Mouse (Mus musculus) MEL (cell line): ENCODE measurements at regions not wholly inside any gene's neighbourhood (a gene's known extent, or its start where the extent isn't known, plus 50 kb on each side); places are given as distances from the start of the nearest gene placed in this dataset.

ENCODE experiments used
- DNase-seq: peaks from one replicate; pipeline ENCODE4 v3.0.0; 2011; ENCODE audit warnings: low read depth, low spot score
- H3K27ac ChIP-seq: 2 replicates; pipeline ENCODE4 v1.5.1; 2012; ENCODE audit warnings: low read depth, mild to moderate bottlenecking, control low read depth, low read length, moderate library complexity; ENCODE audit not compliant: control insufficient read depth
- H3K27me3 ChIP-seq, 2 experiments: fragments of 150-350 bp in 1 of 2; sonication (generic) in 1 of 2; 2 replicates each; pipeline ENCODE4 v1.6.1; 2012; ENCODE audit warnings: low read length in 2 of 2, mild to moderate bottlenecking in 2 of 2, improper control_type of control experiment in 1 of 2, moderate library complexity in 1 of 2; ENCODE audit not compliant: insufficient read depth in 2 of 2, control insufficient read depth in 1 of 2
- H3K36me3 ChIP-seq, 2 experiments: 2 replicates each; pipeline ENCODE4 v1.6.1; 2012 to 2014; ENCODE audit warnings: low read length in 2 of 2, improper control_type of control experiment in 1 of 2, inconsistent platforms in 1 of 2, mild to moderate bottlenecking in 1 of 2; ENCODE audit not compliant: insufficient read depth in 2 of 2, control insufficient read depth in 1 of 2
- H3K4me1 ChIP-seq, 2 experiments: fragments of 150-350 bp in 1 of 2; sonication (generic) in 1 of 2; 2 replicates each; pipeline ENCODE4 v1.6.1; 2012; ENCODE audit warnings: low read length in 2 of 2, improper control_type of control experiment in 1 of 2, mild to moderate bottlenecking in 1 of 2; ENCODE audit not compliant: insufficient read depth in 2 of 2, control insufficient read depth in 1 of 2
- H3K4me3 ChIP-seq, 2 experiments: fragments of 150-350 bp in 1 of 2; sonication (generic) in 1 of 2; 2 replicates each; pipeline ENCODE4 v1.5.1; 2012; ENCODE audit warnings: low read depth in 2 of 2, low read length in 2 of 2, mild to moderate bottlenecking in 2 of 2, moderate library complexity in 2 of 2, control low read depth in 1 of 2, improper control_type of control experiment in 1 of 2; ENCODE audit not compliant: control insufficient read depth in 1 of 2, insufficient read depth in 1 of 2
- H3K79me2 ChIP-seq: 2 replicates; pipeline ENCODE4 v1.6.1; 2012; ENCODE audit warnings: mild to moderate bottlenecking, low read length, moderate library complexity; ENCODE audit not compliant: control insufficient read depth, poor library complexity, insufficient read depth
- H3K9ac ChIP-seq: 2 replicates; pipeline ENCODE4 v1.6.1; 2012; ENCODE audit warnings: low read depth, mild to moderate bottlenecking, control low read depth, low read length, moderate library complexity; ENCODE audit not compliant: control insufficient read depth, poor library complexity, severe bottlenecking
- H3K9me3 ChIP-seq: fragments of 150-350 bp; sonication (generic); replicated peaks from 2 replicates; pipeline ENCODE4 v1.6.1; 2012; ENCODE audit warnings: mild to moderate bottlenecking, low read length, improper control_type of control experiment, moderate library complexity; ENCODE audit not compliant: insufficient read depth
- CHD2 ChIP-seq: IDR thresholded peaks from 2 replicates; pipeline ENCODE4 v1.6.1; 2011; ENCODE audit warnings: low read length, improper control_type of control experiment
- CTCF ChIP-seq, 3 experiments: IDR thresholded peaks in 2 of 3; conservative IDR thresholded peaks in 1 of 3; 2 replicates each; pipeline ENCODE4 v1.5.1; 2011 to 2012; ENCODE audit warnings: low read length in 3 of 3, low read depth in 2 of 3, mild to moderate bottlenecking in 2 of 3, improper control_type of control experiment in 1 of 3, inconsistent platforms in 1 of 3, mixed read lengths in 1 of 3, moderate library complexity in 1 of 3; ENCODE audit not compliant: control insufficient read depth in 1 of 3, insufficient read depth in 1 of 3, poor library complexity in 1 of 3, severe bottlenecking in 1 of 3
- JUND ChIP-seq: IDR thresholded peaks from 2 replicates; pipeline ENCODE4 v1.6.1; 2011; ENCODE audit warnings: low read depth, mild to moderate bottlenecking, improper control_type of control experiment, low read length
- KAT2A ChIP-seq: conservative IDR thresholded peaks from 2 replicates; pipeline ENCODE4 v1.6.1; 2012; ENCODE audit warnings: low read depth, low read length, improper control_type of control experiment, inconsistent platforms
- MAX ChIP-seq: IDR thresholded peaks from 2 replicates; pipeline ENCODE4 v1.6.1; 2011; ENCODE audit warnings: low read length, improper control_type of control experiment
- MAZ ChIP-seq: IDR thresholded peaks from 2 replicates; pipeline ENCODE4 v1.6.1; 2012; ENCODE audit warnings: low read depth, mild to moderate bottlenecking, inconsistent platforms, low read length, improper control_type of control experiment
- MYC ChIP-seq: IDR thresholded peaks from 2 replicates; pipeline ENCODE4 v1.6.1; 2011; ENCODE audit warnings: low read depth, mild to moderate bottlenecking, low read length, improper control_type of control experiment, moderate library complexity
- NELFE ChIP-seq: IDR thresholded peaks from 2 replicates; pipeline ENCODE4 v1.6.1; 2011; ENCODE audit warnings: low read depth, low read length, improper control_type of control experiment
- NRF1 ChIP-seq: IDR thresholded peaks from 2 replicates; pipeline ENCODE4 v1.6.1; 2014; ENCODE audit warnings: low read depth, mild to moderate bottlenecking, inconsistent platforms, low read length, improper control_type of control experiment, moderate library complexity; ENCODE audit not compliant: poor library complexity, insufficient read depth, severe bottlenecking
- RCOR1 ChIP-seq: IDR thresholded peaks from 2 replicates; pipeline ENCODE4 v1.6.1; 2012; ENCODE audit warnings: low read depth, mild to moderate bottlenecking, inconsistent platforms, low read length, improper control_type of control experiment
- TBP ChIP-seq: IDR thresholded peaks from 2 replicates; pipeline ENCODE4 v1.8.0; 2011; ENCODE audit warnings: low read depth, low read length, improper control_type of control experiment
- UBTF ChIP-seq: IDR thresholded peaks from 2 replicates; pipeline ENCODE4 v1.6.1; 2012; ENCODE audit warnings: low read depth, mild to moderate bottlenecking, inconsistent platforms, low read length, improper control_type of control experiment, moderate library complexity, borderline replicate concordance; ENCODE audit not compliant: insufficient read depth
- USF2 ChIP-seq, 2 experiments: IDR thresholded peaks; 2 replicates each; pipeline ENCODE4 v1.6.1; 2011 to 2012; ENCODE audit warnings: improper control_type of control experiment in 2 of 2, low read length in 2 of 2, borderline replicate concordance in 1 of 2, inconsistent platforms in 1 of 2, low read depth in 1 of 2, mild to moderate bottlenecking in 1 of 2; ENCODE audit not compliant: insufficient read depth in 1 of 2
- ZC3H11A ChIP-seq: IDR thresholded peaks from 2 replicates; pipeline ENCODE4 v1.6.1; 2012; ENCODE audit warnings: low read depth, mild to moderate bottlenecking, inconsistent platforms, low read length, improper control_type of control experiment
- ZNF384 ChIP-seq: IDR thresholded peaks from 2 replicates; pipeline ENCODE4 v1.6.1; 2012; ENCODE audit warnings: low read depth, mild to moderate bottlenecking, inconsistent platforms, low read length, improper control_type of control experiment

- Histone ChIP-seq H3K79me2 (no peaks in the 10 kb centered on the region; the same call in 1 of the 2 replicates), H3K36me3 (no peaks in the 10 kb centered on the region), H3K9me3 (no peaks in the 10 kb centered on the region), H3K4me1 (no peaks in the 10 kb centered on the region), H3K27ac (no peak overlapping the region), H3K9ac (no peak overlapping the region), H3K27me3 (no peaks in the 10 kb centered on the region), H3K4me3 (no peak overlapping the region)
- no peak for DNase-seq
- no peak for TF ChIP-seq NELFE
- TF ChIP-seq NRF1 = no peak
- no peak for TF ChIP-seq MAZ
- TF ChIP-seq TBP = no peak
- no peak for TF ChIP-seq ZC3H11A
- no peak for TF ChIP-seq MAX
- TF ChIP-seq JUND = no peak
- no peak for TF ChIP-seq CHD2
- TF ChIP-seq CTCF (IDR thresholded peaks at IDR 0.05 in 2 of 3, conservative IDR thresholded peaks at IDR 0.05 in 1 of 3; ENCODE audit: control insufficient read depth in 1 of 3, insufficient read depth in 1 of 3, low read depth in 2 of 3, low read length in 3 of 3, poor library complexity in 1 of 3, severe bottlenecking in 1 of 3) = no peak
- no peak for TF ChIP-seq RCOR1
- TF ChIP-seq KAT2A = no peak
- TF ChIP-seq UBTF = no peak
These were observed 95.7 kb upstream of the Pdzrn3 start for GRCm38 (mm10) chr6:101473257-101473925.

- no peaks in the 10 kb centered on the region for H3K27me3 ChIP-seq
- TF ChIP-seq USF2 (IDR thresholded peaks at IDR 0.05; ENCODE audit: borderline replicate concordance in 1 of 2, insufficient read depth in 1 of 2, low read depth in 1 of 2, low read length in 2 of 2) (no peak), ZNF384 (no peak), MYC (no peak), MAZ (no peak)
- TF ChIP-seq, all 39 proteins: peak for 0
- no peak for DNase-seq
- no peak overlapping the region for H3K9ac ChIP-seq
- no peaks in the 10 kb centered on the region for H3K9me3 ChIP-seq
- H3K36me3 ChIP-seq = no peaks in the 10 kb centered on the region
- H3K79me2 ChIP-seq = no peaks in the 10 kb centered on the region
- H3K4me1 ChIP-seq = no peaks in the 10 kb centered on the region
- H3K27ac ChIP-seq = no peak overlapping the region
- no peak overlapping the region for H3K4me3 ChIP-seq
These were observed 87.2 kb upstream of the Pdzrn3 start for GRCm38 (mm10) chr6:101464910-101465309.
